Mouse (Mus musculus) gastrocnemius, postnatal 4 days (tissue): ENCODE results near the gene Fus. TPM values are rescaled to one million over a fixed set of nuclear protein-coding genes. Genes with fewer than 3 reads are reported as not detected.
"Not testable (repeated sequence)": the region's sequence is repeated elsewhere in the genome, so short reads cannot be mapped to it uniquely, and the experiment has no call there.

Source experiments
- DNase-seq, 2 experiments: peaks; one replicate each; pipeline ENCODE4 v3.0.0; 2021 to 2022; ENCODE audit warnings: low spot score in 2 of 2, mixed read lengths in 2 of 2
- total RNA-seq, 2 experiments: library from RNA; stranded (reverse); gene quantifications; 2 replicates each; pipeline ENCODE4 v1.2.3; 2021

Fus gene
- total RNA-seq, 2 experiments from 2014 or later, result 287 to 354 TPM

GRCm38 (mm10) chr7:128004150-128004486, 36.9 kb downstream of the Fus start:
- DNase-seq, result no peak

- peak; percentile 28 to 42 for DNase-seq
These were observed 37.5 kb downstream of the Fus start for GRCm38 (mm10) chr7:128004487-128005362.

GRCm38 (mm10) chr7:128006193-128006592, 38.9 kb downstream of the Fus start:
- no peak for DNase-seq

GRCm38 (mm10) chr7:128009715-128010340, 42.6 kb downstream of the Fus start:
- DNase-seq, result no peak

- DNase-seq, result no peak
These were observed 45.0 kb downstream of the Fus start for GRCm38 (mm10) chr7:128012136-128012780.

GRCm38 (mm10) chr7:128013116-128013515, 45.9 kb downstream of the Fus start:
- DNase-seq, result no peak

GRCm38 (mm10) chr7:128016134-128016533, 48.9 kb downstream of the Fus start:
- DNase-seq, result not testable (repeated sequence)

GRCm38 (mm10) chr7:128016650-128017049, 49.4 kb downstream of the Fus start:
- no peak for DNase-seq

- DNase-seq, result no peak
These were observed 51.0 kb downstream of the Fus start for GRCm38 (mm10) chr7:128018275-128018674.

- no peak for DNase-seq
These were observed 51.9 kb downstream of the Fus start for GRCm38 (mm10) chr7:128019187-128019586.

- DNase-seq, result no peak
These were observed 55.7 kb downstream of the Fus start for GRCm38 (mm10) chr7:128022974-128023373.

- no peak for DNase-seq
These were observed 56.3 kb downstream of the Fus start for GRCm38 (mm10) chr7:128023565-128023964.

- DNase-seq, result no peak
These were observed 57.1 kb downstream of the Fus start for GRCm38 (mm10) chr7:128024364-128024763.

GRCm38 (mm10) chr7:128024932-128025331, 57.7 kb downstream of the Fus start:
- DNase-seq, result no peak

- DNase-seq, result no peak
These were observed 58.1 kb downstream of the Fus start for GRCm38 (mm10) chr7:128025381-128025780.

GRCm38 (mm10) chr7:128031403-128031976, 64.2 kb downstream of the Fus start:
- no peak for DNase-seq

GRCm38 (mm10) chr7:128032290-128032988, 65.2 kb downstream of the Fus start:
- DNase-seq, result no peak

- DNase-seq, result no peak
These were observed 65.7 kb downstream of the Fus start for GRCm38 (mm10) chr7:128032989-128033293.

GRCm38 (mm10) chr7:128033616-128034015, 66.4 kb downstream of the Fus start:
- DNase-seq, result no peak
